Mouse (Mus musculus): ENCODE results near the gene Ceacam16.

GRCm38 (mm10) chr7:19856283-19856682 is 4.8 kb downstream of the Ceacam16 start:
- TF ChIP-seq KAT2A (IDR thresholded peaks at IDR 0.05; ENCODE audit: insufficient replicate concordance, low read length), result no peak
- no peak for TF ChIP-seq NRF1 (IDR thresholded peaks at IDR 0.05; ENCODE audit: low read depth, low read length)
- TF ChIP-seq CTCF (conservative IDR thresholded peaks at IDR 0.05 in 1 of 2, IDR thresholded peaks at IDR 0.05 in 1 of 2; ENCODE audit: low read depth in 2 of 2, low read length in 2 of 2), result no peak
